Mouse (Mus musculus): Measurements from ENCODE around the gene Gm10295.

The Gm10295 gene

DNA sequence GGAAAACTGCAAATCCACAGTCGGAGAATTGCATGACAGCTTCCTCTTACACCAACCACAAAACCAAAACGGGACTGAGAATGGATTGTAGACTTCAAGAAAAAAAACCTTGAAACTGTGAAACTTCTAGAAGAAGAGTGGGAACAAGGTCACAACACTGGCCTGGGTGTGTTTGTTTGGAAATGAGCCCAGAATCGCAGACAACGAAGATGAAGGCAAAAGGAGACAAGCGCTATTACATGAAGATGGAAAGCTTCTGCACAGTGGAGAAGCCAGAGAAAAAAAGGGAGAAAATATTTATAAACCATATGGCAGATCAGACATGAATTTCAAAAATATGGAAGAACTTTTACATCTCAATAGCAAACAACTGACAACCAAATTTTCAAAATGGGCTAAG, 4.3 kb upstream of the Gm10295 start:
- DNase-seq (ENCODE audit: low read depth, low spot score): no peak

DNA sequence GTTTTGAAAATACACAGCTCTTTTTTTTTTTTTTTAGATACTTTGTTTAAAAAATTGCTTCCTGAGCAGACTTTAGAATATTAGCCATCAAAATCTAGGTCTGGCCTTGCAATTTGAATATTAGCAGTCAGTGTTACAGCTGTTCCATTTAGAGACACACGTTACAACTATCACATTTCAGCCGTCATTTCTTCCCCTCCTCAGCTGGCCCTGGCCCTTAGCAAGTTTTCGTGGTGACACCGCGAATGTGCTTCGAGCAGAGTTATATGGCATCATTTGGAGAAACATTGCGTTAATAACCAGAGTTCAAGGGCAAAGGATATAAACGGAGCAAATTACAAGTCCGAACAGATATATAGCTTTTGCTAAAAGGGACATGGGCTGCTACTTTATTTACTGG, 2.4 kb downstream of the Gm10295 start:
- DNase-seq (ENCODE audit: low read depth, low spot score): no peak

- no peak for DNase-seq (ENCODE audit: low read depth, low spot score)
These were observed 26.2 kb downstream of the Gm10295 start for GRCm38 (mm10) chr7:71324919-71325583.

- no peak for DNase-seq (ENCODE audit: low read depth, low spot score)
These were observed 38.0 kb downstream of the Gm10295 start for GRCm38 (mm10) chr7:71313148-71313765.

GRCm38 (mm10) chr7:71312375-71312774, 38.9 kb downstream of the Gm10295 start:
- no peak for DNase-seq (ENCODE audit: low read depth, low spot score)

DNA sequence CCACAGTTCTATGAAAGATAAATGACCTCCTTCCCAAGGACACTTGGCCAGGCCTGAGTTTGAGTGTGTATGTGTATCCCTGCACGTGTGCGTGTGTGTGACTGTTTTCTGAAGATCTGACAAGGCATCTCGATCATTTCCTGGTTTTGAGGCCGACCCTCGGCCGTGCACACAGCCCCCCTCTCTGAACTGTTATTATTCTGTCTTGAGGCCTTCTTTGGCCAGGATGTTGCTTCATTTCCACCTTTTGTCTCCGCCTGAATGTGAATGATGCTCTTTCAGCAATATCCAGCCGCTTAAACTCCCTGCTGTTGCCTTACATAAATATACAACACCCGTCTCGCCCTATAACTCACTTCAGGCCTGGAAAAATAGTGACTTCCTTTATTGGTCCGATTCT, 39.9 kb downstream of the Gm10295 start:
- DNase-seq (ENCODE audit: low read depth, low spot score): no peak

GRCm38 (mm10) chr7:71308051-71308450, 43.2 kb downstream of the Gm10295 start:
- DNase-seq (ENCODE audit: low read depth, low spot score): no peak

DNA sequence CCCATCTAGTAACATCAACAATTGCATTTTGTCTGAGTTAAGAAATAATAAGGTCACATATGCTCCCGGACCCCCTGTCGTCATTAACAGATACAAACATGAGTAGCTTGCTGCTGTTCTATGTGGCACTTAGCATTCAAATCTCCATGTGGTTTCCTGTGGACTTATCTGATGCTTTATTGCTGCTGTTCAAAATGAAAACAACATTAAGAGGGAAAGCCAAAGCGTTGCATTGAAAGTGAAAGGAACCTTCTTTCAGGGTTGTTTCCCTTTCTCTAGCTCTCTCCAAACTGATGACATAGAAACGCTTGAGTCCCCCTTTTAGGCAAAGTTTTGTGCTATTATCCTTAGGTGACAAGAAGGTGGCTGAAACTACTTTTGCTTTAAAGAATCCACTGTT, 48.6 kb downstream of the Gm10295 start:
- DNase-seq (ENCODE audit: low read depth, low spot score): no peak
